ENCODE assay signal across 9 mouse cellular contexts in genomic region chr8:115402471-115403197, GRCm38 (mm10).
DNase-seq lines count a peak whose midpoint lies in the region; ATAC-seq lines count a peak whose summit lies in the region.
"Had no signal": no experiment of that assay in that cellular context is flagged by ENCODE, and none has a peak within 500 bp of the region (broad histone marks: within the 10 kb centered on the region; RNA-seq: fewer than 3 reads in every experiment).

No protein-coding gene starts in this region.

- H3K4me2 ChIP-seq in kidney, embryonic 15.5 days = no peak overlapping the region
- no peak overlapping the region for H3K4me2 ChIP-seq in embryonic facial prominence, embryonic 14.5 days (ENCODE audit: low read depth, low read length)
- no peak overlapping the region for H3K4me2 ChIP-seq in forebrain, embryonic 15.5 days (replicated peaks)
- no peak overlapping the region for H3K4me2 ChIP-seq in forebrain, embryonic 11.5 days (ENCODE audit: low read depth, low read length, severe bottlenecking)
- H3K4me2 ChIP-seq: heart, embryonic 15.5 days had no signal

- H3K27me3 ChIP-seq in kidney, embryonic 15.5 days = peaks cover 5% of the 10 kb centered on the region; the same call in 1 of the 2 replicates
- H3K27me3 ChIP-seq in embryonic facial prominence, embryonic 14.5 days (replicated peaks; ENCODE audit: control insufficient read depth, insufficient read depth, low read length) = no peaks in the 10 kb centered on the region
- no peaks in the 10 kb centered on the region for H3K27me3 ChIP-seq in forebrain, embryonic 15.5 days
- H3K27me3 ChIP-seq in forebrain, embryonic 11.5 days (ENCODE audit: control insufficient read depth, insufficient read depth, low read length) = no peaks in the 10 kb centered on the region

- H3K4me1 ChIP-seq in kidney, embryonic 15.5 days = no peaks in the 10 kb centered on the region
- H3K4me1 ChIP-seq in embryonic facial prominence, embryonic 14.5 days (ENCODE audit: control insufficient read depth, insufficient read depth, low read length) = no peaks in the 10 kb centered on the region
- H3K4me1 ChIP-seq in forebrain, embryonic 15.5 days = no peaks in the 10 kb centered on the region
- H3K4me1 ChIP-seq in forebrain, embryonic 11.5 days (replicated peaks; ENCODE audit: control insufficient read depth, insufficient read depth, low read length) = no peaks in the 10 kb centered on the region
- H3K4me1 ChIP-seq: heart, embryonic 15.5 days had no signal

- DNase-seq in kidney, adult 11 months = peak; percentile 14
- DNase-seq in 3T3-L1 (ENCODE audit: low read depth, low spot score) (peak; percentile 4), ZHBTc4 (ENCODE audit: low read depth, low spot score) (peak; percentile 12)
- DNase-seq in embryonic facial prominence, embryonic 14.5 days (ENCODE audit: low spot score) = peak; percentile 12
- peak; percentile 46 for DNase-seq in lung, postnatal 14 days
- DNase-seq in forebrain, embryonic 11.5 days (ENCODE audit: low spot score) = no peak

- H3K36me3 ChIP-seq in kidney, embryonic 15.5 days = no peaks in the 10 kb centered on the region
- H3K36me3 ChIP-seq in embryonic facial prominence, embryonic 14.5 days (ENCODE audit: control insufficient read depth, insufficient read depth, low read length) = no peaks in the 10 kb centered on the region
- no peaks in the 10 kb centered on the region for H3K36me3 ChIP-seq in forebrain, embryonic 15.5 days
- no peaks in the 10 kb centered on the region for H3K36me3 ChIP-seq in forebrain, embryonic 11.5 days (ENCODE audit: control insufficient read depth, insufficient read depth, low read length)
- H3K36me3 ChIP-seq: heart, embryonic 15.5 days had no signal

- no peak overlapping the region for H3K9ac ChIP-seq in kidney, embryonic 15.5 days
- H3K9ac ChIP-seq in embryonic facial prominence, embryonic 14.5 days (ENCODE audit: low read depth, low read length) = no peak overlapping the region
- H3K9ac ChIP-seq in forebrain, embryonic 15.5 days (replicated peaks) = no peak overlapping the region
- H3K9ac ChIP-seq in forebrain, embryonic 11.5 days (ENCODE audit: low read length) = no peak overlapping the region
- H3K9ac ChIP-seq: heart, embryonic 15.5 days had no signal

- H3K9me3 ChIP-seq in kidney, embryonic 15.5 days (replicated peaks) = no peaks in the 10 kb centered on the region
- H3K9me3 ChIP-seq in embryonic facial prominence, embryonic 14.5 days (ENCODE audit: control insufficient read depth, low read length) = no peaks in the 10 kb centered on the region
- no peaks in the 10 kb centered on the region for H3K9me3 ChIP-seq in forebrain, embryonic 15.5 days
- H3K9me3 ChIP-seq in forebrain, embryonic 11.5 days (ENCODE audit: control insufficient read depth, low read length) = no peaks in the 10 kb centered on the region
- H3K9me3 ChIP-seq: heart, embryonic 15.5 days had no signal

- no peak overlapping the region for H3K4me3 ChIP-seq in kidney, embryonic 15.5 days (replicated peaks)
- H3K4me3 ChIP-seq in embryonic facial prominence, embryonic 14.5 days (ENCODE audit: low read depth, low read length) = no peak overlapping the region
- no peak overlapping the region for H3K4me3 ChIP-seq in forebrain, embryonic 15.5 days
- no peak overlapping the region for H3K4me3 ChIP-seq in forebrain, embryonic 11.5 days (ENCODE audit: low read depth, low read length)
- H3K4me3 ChIP-seq: heart, embryonic 15.5 days had no signal

- no peak overlapping the region for H3K27ac ChIP-seq in kidney, embryonic 15.5 days
- H3K27ac ChIP-seq in embryonic facial prominence, embryonic 14.5 days (replicated peaks; ENCODE audit: low read depth, low read length) = no peak overlapping the region
- H3K27ac ChIP-seq in forebrain, embryonic 15.5 days (replicated peaks) = no peak overlapping the region
- no peak overlapping the region for H3K27ac ChIP-seq in forebrain, embryonic 11.5 days (ENCODE audit: low read depth, low read length)
- H3K27ac ChIP-seq: heart, embryonic 15.5 days had no signal

- WGBS in kidney, embryonic 15.5 days = 43% methylated on average over 10 of the region's 10 CpGs
- 49% methylated on average over 10 of the region's 10 CpGs for WGBS in embryonic facial prominence, embryonic 14.5 days
- 76% methylated on average over 10 of the region's 10 CpGs for WGBS in forebrain, embryonic 15.5 days
- WGBS in forebrain, embryonic 11.5 days = 75% methylated on average over 10 of the region's 10 CpGs

- ATAC-seq in kidney, embryonic 15.5 days (replicated peaks; ENCODE audit: low FRiP score) = no peak
- no peak for ATAC-seq in embryonic facial prominence, embryonic 14.5 days (ENCODE audit: low read depth)
- no peak for ATAC-seq in forebrain, embryonic 15.5 days (replicated peaks)
- ATAC-seq in forebrain, embryonic 11.5 days (replicated peaks; ENCODE audit: low FRiP score) = no peak
